Mouse (Mus musculus) fat pad, adult 2 months (tissue): ENCODE data around the gene Aven.

Source experiments
- DNase-seq: peaks from one replicate; pipeline ENCODE4 v3.0.0-alpha.2; 2011; ENCODE audit warnings: low read depth, low spot score; ENCODE audit errors: extremely low read depth

The Aven gene

DNA sequence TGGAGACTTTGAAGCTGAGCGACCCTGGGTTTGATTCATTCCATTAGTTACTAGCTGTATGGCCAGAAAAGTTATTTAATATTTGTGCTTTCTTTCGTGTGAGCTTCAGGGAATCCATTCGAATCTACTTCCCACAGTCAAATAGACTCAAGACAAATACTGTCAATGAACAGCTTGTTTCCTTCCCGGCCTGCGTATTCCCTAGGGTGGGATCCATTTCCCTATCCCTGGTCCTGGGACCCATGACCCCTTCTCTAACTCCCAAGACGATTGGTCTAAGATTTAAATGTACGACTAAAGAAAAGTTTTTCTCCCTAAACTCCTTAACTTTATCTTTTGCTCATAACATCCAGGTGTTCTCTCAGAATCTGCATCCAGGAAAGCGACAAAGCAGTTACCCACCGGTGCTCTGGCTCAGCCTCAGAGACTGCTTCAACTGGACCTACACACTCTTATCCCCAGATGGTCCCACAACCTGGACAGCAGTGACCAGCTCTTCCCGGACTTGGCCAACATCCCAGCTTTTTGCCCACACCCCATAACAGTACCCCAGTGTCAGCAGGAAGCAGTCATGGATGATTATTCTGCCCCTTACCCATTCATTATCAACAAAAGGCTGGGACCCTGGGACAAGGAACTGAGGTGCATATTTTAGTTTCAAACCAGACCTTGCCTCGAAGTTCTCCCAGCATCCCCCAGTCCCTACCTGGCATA is 2.1 kb upstream of the Aven start:
- no peak for DNase-seq

DNA sequence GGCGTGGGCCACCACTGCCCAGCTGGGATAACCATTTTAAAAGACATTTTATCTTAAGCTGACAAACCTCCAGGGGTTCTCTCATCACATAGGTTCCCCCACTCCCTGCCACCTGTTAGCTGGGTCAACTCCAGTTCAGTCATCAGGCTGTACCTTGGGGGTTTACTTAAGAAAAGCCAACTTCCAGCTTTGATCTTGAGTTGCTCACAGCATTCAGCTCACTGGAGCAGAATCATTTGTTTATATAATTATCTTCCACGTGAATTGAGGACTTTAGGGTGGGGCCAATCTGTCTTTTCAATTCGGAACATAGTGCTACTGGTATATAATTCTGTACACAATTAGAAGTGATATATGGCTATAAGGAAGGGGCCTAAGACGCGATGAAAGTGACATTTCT is 1.1 kb upstream of the Aven start:
- DNase-seq = no peak

DNA sequence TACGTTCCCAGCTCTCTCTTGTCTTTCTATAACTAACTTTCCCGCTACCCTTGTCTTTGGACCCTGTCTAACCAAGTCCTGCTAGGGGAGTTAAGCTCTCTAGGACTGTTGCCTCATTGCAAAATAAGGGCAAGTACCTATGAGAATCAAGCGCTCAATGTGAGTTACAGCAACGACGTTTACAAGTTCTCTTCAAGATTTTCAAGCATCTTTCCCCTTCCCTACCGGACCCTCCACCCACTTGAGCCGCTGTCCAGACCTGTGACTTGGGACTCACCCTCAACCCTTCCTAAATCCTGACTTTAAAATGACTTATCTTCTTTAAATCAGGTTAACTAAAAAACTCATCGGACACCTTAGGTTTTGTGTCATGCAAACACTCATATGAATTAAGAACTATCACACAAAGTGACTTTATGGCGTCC is 321 bp upstream of the Aven start:
- DNase-seq = no peak

DNA sequence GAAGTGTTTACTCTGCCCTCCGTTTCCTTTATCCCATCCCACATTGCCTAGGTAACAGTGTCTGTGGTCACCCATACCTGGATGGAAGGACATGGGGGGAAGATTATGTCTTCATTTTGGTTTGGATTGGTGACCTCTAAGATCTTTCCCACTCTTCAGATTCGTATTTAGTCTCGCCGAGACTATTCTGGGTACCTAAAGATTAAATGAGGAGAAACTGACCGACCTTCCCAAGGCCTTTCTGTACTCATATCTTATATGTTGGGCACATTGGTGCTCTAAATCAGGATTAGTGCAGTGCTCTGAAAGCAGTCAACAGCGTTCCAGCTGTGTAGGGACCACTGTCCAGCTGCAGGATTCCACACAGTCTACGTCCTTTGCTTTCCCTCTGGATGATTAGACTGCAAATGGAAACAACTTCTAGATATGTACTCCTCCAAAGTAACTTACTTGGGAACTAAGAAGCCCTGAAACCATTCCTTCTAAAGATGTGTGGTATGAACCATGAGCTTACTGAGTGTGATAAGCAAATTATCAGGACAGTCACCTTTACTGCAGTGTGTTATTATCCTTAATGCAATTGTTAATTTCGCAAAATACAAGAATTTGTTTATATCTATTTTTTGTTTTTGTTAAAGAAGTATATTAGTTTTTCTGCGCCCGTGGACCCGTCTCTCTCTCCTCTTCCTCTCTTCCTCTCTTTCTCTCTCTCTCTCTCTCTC is 936 bp downstream of the Aven start:
- DNase-seq = no peak

DNA sequence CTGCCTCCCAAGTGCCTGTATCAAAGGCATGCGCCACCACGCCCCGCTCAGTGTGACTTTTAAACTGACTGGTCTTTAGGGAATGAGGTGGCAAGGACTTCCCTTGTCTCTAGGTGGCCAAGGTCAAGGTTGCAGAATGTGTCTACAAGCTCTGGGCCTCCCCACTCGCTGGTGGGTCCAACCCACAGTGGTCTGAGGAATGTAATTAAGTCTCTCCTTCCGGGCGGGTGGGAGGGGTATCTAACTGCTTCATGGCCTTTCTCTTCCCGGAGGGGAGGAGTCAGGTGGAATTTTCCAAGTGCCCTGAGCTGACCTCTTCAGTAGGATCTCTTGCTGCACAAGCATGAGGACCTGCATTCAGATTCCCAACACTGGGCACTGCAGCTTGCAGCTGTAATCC is 5.1 kb downstream of the Aven start:
- no peak for DNase-seq

DNA sequence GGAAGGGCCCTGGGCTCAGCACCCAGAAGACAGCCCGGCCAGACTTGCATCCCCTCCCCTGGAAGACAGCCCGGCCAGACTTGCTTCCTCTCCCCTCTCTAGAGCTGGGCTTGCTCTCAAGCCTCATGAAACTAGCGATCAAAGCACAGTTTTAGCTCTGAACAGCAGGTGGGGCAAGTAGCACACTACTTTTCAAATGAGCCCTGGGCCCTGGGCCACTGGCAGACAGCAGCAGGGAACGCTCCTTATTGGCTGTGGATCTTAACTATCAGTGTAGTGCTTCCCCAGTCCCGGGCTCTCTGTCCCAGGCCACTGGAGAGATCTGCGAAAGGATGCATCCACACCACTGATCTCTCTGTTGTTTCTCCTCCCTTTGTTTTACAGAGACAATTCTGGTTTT is 8.4 kb downstream of the Aven start:
- no peak for DNase-seq

DNA sequence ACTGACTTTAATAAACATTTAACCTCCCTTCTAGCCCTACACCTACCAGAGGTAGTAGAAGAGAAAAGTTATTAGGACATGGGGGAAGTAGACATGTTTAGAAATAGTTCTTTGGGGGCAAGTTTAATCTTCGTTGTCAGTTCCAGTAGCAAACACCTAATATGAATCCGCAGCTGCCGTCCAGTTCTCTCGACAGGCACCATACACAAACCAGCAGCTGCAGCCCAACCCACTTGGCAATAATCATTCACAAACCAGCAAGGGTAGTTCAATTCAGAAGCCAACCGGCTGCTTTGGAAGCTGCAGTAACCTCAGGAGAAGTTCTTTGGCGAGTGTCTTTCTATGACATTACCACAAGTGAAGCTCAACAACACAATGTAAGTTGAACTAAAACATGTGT is 11.2 kb downstream of the Aven start:
- no peak for DNase-seq

DNA sequence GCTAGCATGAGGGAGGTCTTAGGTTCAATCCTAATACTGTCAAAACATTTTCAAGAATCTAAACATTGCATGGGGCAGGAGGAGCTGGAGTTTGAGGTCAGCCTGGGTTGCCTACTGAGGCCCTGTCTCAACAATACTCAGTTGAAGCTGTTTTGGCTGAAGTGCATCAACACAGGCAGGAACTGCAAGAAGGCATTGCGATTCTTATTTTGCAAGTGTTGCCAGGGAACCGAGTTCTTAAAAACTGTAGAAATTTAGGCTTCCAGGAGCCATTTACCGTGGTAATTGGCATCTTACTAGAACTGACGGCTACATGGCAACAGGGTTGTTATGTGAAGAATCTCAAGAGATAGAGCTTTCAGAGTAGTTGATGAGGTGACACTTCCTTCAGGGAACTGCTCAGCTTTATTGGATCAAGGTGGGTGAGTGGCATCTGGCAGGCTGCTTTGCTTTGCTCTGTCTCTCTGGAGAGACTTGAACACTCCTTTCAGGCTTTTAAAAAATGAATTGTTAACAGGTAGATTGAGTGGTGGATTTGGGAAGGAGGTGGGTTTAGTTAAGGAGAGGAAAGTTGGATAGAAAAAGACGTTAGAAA is 14.2 kb downstream of the Aven start:
- no peak for DNase-seq

DNA sequence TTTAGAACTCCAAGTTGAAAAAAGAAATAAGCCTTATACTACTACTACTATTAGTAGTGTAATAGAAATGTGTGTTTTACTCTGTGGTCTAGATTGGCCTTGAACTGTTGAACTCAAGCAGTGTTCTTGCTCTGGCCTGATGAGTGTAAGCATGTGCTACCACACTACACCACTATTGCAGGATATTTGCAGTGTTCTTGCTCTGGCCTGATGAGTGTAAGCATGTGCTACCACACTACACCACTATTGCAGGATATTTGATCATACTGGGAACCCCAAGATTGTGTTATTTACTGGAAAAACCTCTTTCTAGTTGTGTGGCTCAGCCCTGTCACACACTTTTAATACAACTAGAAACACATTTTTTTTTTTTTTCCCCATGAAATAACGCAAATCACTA is 14.7 kb downstream of the Aven start:
- DNase-seq = no peak

DNA sequence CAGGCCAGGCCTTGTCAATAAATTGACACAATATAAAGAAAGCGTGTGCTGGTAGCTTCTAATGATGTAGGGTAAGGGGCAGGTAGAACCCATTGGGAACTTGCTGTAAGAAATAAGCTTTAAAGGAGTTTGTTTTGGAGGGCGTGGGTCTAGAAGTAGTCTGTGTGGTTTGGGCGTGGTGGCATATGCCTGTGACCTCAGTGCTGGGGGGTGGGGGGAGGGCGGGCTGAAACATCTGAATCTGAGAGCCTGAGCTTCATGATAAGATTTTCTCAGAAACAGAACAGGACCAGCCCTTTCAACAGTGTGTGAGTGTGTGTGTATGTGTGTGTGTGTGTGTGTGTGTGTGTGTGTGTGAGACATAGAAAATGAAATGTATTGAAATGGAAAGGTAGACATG is 17.4 kb downstream of the Aven start:
- no peak for DNase-seq

DNA sequence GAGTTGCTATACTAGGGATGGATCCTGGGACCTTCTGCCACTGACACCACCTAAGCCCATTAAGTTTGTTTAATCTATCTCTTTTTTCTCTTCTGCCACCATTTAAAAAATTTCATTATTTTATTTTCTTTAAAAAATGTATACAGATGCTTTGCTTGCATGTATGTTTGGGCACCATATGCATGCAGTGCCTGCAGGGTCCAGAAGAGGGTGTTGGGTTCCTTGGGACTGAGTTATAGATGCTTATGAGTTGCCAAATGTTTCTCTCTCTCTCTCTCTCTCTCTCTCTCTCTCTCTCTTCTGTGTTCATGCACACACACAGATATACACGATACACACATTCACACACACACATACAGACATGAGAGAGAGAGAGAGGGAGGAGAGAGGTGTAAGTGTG is 20.3 kb downstream of the Aven start:
- no peak for DNase-seq

DNA sequence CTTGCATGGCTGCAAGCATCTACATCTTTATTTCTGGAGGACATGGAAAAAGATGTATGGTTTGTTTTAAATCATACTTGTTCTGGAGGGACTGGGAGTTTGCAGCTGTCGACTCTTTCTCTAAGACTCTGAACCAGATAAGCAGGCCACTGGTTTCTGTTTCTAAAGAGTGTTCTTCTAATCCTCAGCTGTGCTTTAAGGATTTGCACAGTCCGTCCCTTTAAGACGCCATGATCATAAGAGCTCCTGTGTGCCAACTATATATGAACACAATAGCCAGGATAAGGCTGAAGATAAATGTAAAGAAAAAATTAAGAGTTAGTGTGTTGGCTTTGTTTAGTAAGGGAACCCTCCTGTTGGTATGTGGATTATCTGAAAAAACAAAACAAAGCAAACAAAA is 24.0 kb downstream of the Aven start:
- DNase-seq = no peak

DNA sequence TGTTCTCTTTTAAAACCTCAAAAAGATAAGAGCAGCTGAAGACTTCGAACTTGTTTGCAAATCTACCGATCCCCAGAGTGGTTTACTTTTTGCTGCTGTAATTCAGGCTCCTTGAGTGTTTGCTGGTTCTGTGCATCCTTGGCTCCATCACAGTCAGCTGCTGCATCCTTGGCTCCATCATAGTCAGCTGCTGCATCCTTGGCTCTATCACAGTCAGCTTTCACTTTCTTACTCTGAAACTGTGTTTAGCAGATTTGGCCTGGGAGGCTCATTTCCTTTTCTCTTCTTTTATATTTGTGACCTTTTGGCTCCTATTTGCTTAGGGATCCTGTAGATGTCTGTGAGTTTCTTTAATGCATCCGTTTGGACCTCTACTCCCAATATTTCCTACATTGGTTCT is 24.5 kb downstream of the Aven start:
- DNase-seq = no peak

DNA sequence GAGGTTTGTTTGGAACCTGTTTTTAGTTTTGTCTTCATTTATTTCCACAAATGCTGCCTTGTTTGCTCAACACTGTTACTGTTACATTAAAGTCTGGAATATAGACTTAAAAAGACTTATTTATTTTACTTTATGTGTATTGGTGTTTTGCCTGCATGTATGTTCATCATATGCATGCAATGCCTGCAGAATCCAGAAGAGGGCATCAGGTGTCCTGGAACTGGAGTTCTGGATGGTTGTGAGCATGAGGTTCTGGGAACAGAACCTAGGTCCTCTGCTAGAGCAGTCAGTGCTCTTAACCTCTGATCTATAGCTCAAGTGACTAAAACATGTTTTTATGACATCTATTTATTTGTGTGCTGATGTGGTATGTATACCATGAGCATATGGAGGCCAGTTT is 25.8 kb downstream of the Aven start:
- no peak for DNase-seq

DNA sequence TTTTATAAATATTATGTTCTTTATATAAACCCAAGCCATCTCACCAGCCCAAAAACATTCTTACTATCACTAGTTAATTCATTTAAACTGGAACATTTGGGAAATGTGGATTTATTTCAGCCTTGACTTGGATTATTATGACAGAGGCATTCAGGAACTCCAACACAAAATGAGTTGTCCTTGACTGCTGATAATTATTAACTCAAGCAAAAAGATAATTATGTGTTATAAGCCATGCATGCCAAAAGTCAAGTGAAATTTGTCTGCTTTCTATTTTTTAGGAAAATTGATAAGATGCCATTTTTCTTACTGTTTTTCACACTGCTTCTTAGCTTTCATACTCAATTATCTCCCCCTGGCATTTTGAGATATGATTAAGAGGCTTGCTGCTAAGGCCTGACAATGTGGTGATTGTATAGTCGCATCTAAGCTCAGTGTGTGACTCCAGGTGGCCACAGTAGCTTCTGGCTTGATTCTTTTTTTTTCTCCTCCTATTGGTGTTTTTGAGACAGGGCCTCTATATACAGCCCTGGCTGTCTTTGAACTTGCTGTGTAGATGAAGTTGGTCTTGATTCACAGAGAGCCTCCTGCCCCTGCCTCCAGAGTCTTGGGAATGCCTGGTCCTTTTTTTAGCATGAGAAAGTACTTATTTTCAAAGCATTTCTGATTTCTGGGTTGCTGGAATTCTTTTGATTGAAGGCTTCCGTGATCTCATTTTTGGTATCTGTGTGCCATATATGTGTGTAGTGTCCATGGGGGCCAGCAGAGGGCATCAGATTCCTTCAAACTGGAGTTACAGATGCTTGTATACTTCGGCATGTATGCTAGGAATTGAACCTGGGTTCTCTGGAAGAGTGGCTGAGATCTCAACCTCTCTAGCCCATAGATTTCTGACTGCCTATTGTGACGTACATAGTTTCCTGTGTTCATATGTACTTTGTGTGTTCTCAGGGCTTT is 28.0 kb downstream of the Aven start:
- no peak for DNase-seq

DNA sequence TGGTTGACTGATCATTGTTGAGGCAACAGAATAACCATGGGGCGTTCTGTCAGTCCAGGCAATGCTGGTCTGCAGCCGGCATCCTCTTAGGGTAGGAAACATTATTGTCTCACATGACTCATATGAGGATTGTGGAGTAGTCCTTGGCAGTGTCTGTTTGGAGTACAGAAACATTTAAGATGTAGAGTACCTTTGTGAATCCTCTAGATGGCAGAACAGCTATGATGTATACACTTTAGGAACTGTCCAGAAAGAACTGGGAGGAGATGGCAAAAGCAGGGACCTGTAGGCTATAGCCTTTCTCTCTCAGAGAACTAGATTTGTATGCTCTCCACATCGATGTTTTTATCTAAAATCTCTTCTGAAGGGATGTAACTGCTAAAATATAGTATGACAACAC is 34.2 kb downstream of the Aven start:
- no peak for DNase-seq

DNA sequence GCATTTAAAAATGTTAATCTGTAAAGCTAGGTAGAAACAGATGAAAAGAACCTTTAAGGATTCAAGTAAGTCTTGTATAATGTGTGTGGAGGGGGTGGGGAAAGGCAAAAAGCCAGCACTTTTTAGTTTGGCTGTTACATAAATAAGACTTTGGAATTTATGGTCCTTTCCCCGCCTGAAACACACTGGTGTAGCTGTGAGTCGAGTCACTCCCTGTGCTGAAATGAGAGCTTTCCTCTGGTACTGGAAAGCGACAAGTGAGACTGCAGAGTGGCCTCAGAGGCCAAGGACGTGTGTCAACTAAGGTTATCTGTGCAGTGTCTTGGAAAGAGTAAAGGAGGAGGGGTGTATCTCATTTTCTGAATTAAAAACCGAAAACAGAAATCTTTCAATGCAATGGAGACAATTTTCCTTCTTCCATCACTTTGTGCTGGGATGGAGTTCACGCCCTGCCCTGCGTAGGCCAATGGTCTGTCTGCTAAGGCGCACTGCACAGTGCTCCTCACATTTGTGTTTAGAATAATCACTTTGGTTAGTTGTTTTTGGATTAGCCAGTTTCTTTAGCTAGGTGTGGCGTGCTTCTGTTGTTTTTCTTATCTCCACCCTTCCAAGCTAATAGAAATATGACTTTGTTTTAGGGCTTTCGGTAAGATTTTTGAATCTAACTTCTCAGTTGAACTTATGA is 40.2 kb downstream of the Aven start:
- DNase-seq = no peak

DNA sequence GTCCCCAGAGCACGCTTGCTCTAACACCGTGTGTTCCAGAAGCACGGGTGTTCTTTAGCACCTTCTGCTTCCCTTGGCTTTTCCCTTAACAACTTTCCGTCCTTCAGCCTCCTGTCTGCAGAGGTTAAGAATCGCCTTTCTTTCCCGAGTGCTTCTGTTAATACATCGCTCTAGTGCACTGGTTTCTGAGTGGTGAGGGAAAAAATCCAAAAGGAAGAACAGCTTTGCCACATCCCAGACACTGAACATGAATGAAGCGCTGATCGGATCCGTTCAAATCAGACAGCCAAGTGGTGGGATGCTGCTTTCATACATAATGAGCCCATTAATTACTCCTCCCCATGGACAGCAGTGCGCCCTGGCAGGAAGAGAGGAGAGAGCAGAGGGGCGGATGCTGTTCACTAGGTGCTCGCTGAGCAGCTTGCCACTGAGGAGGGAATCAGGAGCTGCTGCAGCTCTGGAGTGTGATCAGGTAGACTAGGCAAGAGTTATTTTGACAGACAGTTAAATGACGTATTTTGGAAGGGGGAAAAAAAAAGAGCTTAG is 42.0 kb downstream of the Aven start:
- no peak for DNase-seq

DNA sequence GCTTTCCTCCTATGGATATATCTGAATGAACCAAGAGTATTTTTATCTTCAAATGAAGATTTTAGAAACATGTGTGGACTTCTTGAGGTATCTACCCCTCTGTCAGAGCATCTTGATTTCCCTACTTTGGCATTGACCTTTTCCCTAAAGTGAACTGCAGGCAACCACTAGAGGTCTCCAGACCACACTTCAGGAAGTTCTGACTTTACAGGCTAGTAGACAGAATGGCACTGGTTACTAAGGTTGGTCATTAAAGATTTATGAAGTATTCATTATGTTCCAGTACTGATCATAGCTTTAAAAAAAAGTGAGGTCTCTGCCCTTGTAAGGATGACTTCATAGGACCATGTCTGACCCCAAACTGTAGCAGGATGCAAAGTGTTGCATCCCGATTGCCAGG is 46.0 kb downstream of the Aven start:
- DNase-seq = no peak

DNA sequence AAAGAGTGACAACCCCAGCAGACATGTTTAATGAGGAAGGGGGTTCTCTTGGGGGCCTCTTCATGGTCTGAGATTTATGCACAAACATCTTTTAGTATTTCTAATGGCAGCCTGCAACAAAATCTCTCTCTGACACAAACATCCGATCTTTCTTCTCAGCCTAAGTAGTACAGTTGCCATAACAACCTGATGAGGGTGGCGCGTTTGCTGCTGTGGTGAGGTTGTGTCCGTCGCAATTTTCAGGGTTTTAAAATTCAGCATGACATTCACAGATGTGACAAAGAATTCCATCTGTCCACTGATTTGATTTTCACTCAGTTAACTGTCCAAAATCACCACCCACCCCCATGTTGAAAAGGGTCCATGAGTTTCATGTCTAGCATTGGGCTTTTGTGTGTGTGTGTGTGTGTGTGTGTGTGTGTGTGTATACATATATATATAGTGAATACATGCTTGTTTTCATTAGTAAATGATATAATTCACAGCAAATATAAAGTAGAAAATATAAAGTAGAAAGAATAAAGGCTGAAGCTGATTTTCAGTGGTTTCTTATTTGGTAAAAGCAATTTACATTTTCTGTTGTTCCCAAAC is 49.0 kb downstream of the Aven start:
- DNase-seq = no peak
